Mouse (Mus musculus): ENCODE measurements around the gene Nkd1.

Gene Nkd1

DNA sequence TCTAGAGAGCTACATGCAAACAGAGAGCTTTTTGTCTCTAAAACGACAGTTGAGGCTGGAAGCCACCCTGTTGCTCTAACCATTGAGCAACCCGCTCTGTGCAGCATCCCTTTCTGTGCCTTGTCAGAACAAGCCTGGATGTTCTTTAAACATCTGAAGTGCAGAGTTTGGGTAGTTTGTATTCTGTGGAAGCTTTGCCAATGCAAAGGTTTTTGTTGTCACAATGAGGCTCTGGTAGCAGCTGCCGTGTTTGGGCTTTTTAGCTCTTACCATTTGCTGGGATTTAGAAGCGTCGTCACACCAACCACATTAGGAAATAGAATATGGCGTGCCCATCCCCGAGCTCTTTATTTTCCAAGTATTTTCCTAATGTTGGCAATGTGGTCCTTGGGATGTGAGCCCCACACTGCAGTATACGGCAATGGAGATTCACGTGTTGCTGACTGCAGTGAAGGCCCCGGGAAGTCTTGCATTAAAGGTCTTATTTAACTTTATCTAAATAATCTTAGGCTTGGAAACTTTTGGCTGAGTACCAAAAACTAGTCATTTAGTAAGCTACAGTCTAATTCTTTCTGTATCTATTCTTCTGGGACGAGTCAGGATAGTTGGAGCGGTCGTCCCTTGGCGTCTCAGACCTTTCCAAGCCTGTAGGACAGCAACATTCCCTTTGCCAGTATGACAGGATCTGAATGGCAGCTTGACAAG, 51.9 kb downstream of the Nkd1 start:
- no peak for DNase-seq (ENCODE audit: low spot score)

DNA sequence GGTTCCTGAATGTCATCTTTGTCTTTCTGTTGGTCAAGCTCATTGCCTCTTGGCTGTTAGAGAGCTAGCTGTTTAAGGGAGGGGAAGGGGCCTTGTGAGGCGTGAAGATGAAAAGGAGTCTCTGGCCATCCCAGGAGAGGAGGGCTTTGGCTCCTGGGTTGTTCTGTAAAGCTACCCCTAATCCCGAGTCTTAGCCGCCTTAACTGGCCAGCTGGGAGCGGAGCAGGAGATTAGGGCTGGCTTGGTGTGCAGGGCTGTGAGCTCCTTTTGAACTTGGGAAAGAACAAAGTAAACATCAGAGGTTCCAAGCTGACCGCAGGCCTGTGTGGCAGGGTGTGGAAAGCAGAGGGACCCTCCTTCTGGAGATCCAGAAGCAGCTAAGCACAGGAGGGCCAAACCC, 53.8 kb downstream of the Nkd1 start:
- no peak for DNase-seq (ENCODE audit: low spot score)

DNA sequence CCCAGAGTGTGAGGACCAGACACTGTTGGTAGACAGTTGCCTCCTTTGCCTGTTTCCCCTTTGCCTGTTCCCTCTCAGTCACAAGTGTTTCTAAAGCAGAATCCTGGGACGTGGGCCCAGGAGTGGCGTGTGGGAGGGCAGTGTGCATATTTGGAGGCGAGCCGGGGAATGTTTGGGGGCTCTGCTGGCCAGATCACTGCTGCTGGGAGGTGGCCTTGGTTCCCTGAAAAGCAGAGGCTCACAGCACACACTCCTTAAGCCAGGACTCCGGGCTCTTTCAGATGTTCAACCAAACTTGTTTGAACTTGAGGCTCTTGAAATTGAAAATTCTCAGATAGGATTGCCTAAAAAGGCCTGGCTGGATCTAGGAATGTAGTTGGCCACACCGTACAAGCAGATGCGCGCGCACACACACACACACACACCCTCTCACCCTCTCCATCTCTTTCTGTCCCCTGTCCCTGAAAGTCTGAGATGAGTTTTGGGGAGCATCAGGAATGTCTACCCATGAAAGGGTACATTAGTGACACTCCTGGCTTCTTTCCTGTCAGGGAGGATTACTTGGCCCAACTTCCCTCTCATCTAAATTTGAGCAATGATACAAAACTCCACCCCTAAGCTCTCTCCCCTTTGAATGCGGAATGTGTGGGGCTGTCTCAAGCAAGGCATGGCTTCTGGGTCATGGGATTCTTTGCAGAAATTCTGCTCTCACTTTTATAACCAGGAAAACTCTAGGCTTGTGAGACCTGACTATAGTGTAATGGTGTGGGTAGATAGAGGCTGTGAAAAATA, 55.4 kb downstream of the Nkd1 start:
- DNase-seq (ENCODE audit: low spot score): no peak

DNA sequence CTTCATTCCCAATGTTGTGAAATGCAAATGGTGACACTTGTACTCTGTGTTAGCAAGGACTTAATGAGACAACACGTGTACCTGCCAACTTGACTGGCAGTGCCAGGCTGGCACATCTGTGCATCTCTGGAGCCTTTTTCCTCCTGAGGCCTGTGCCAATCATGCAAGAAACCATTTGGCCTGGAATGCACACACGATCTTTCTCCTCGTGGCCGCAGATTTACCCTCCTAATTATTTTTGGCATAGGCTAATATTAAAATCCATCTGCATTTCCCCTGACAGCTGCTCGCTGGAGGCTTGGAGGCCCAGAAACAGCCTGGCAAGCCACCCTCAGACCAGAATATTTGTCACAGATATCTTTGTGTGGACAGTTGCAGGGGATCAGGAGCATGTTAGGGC, 56.5 kb downstream of the Nkd1 start:
- DNase-seq (ENCODE audit: low spot score): no peak

DNA sequence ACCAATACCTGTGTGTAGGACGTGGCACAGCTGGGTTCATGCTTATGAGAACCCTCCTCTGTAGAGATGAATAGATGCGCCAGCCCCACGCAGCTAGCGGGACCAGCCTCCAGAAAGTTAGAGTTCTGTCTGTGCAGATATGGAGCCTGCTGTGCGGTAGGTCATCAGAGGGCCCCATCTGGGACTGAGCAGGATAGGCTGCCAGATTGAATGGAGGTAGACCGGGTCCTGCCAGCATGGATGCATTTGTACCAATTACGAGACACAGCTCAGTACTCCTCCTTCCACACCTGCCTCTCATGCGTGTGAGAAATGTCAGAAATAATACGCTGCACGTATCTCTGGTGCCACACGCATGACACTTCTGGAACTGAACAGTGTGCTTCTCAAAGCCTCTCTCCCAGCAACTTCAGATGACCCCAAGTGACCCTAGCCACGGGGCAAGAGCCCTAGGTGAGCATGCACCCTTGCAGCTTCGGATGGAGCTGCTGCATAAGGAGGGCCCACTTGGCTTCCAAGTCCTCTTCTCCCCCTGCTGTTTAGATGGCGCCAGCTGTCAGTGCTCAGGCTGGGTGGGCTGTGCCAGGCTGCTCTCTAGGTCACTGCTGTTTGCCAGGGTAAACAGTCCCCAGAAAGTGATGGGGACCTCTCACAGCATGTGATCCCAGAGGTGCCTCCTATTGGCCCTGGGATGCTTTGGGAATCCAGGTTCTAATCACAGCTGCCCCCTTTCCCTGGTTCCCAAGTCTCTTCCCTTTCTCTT, 57.4 kb downstream of the Nkd1 start:
- DNase-seq (ENCODE audit: low spot score): no peak

DNA sequence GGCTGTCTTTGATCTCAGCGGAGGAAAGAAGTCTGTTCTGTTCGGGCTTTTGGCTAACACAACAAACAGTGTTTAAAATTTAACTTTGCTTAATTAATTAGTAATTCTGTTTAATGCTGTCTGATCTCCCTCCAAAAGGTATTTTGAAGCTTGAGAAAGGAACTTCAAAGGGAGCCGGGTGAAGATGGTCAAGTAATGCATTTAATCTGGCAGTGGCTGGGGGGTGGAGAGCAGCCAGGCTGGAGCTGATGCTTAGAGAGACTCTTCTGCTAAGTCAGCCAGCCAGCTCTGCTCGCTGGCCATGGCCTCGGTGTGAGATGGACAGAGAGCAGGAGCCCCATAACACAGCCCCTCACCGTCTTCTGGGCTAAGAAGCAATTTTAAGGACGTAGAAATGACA, 58.1 kb downstream of the Nkd1 start:
- DNase-seq (ENCODE audit: low spot score): no peak

DNA sequence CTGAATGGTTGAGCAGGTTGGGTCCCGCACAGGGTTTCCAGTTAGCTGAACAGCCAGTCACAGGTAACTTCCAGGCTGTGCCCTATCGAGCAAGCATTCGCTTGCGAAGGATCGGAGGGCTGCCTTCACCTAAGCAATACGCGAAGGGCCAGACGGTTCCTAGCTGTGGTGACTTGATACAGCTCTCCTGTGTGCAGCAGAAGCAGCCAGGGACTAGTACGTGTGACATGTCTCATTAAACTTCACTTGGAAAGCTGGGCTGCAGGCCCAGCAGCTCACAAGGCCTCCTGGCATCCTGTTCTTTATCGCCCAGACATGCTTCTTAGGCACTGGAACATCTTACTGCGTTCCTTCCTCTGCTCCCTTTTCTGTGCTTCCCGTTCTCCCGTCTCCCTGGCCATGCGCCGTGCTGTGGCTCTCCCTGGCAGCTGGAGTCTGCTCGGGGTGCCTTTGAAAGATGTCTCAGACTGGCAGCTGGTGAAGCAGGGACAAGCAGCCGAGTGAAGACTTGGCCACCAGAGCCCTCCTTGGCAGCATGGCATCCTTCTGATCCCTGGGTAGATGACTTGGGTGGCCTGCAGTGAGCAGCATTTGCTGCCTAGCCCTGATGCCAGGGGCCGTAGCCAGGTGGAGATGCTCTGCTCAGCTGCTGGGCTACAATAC, 58.6 kb downstream of the Nkd1 start:
- DNase-seq (ENCODE audit: low spot score): no peak

DNA sequence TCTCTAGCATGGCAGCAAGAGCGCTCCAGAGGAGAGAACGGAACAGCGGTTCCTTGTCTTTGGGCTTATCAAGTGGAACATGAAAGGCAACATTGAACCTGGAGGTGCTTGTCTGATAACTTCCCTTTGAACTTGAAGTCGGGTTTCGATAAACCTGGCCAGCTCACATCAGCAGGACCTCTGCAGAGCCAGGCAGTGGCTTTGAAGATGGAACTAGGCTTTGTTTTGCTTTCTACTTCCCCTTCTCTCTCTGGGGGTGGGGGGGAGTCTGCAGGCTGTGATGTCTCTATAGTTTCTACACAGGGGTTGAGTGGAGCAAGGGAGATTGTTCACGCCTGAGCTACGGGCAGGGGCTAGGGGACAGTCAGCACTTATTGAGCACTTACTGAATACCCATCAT, 59.6 kb downstream of the Nkd1 start:
- DNase-seq (ENCODE audit: low spot score): no peak

DNA sequence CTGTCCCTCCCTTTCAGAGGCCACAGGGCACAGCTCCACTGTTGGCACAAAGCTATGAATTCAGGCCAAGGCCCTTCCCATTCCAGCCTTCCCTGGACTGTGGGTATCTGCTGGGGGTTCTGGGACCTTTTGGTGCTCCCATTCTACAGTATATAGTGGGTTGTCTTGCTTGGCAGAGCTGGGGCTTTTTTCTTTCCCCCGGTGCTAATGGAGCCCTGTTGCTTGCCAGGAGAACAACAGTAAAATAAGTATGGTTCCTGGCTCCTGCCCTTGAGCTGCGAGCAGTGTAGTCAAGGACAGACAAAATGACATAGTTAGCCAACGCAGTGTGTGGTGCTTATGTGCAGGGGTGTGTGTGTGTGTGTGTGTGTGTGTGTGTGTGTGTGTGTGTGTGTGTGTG, 62.7 kb downstream of the Nkd1 start:
- DNase-seq (ENCODE audit: low spot score): no peak

DNA sequence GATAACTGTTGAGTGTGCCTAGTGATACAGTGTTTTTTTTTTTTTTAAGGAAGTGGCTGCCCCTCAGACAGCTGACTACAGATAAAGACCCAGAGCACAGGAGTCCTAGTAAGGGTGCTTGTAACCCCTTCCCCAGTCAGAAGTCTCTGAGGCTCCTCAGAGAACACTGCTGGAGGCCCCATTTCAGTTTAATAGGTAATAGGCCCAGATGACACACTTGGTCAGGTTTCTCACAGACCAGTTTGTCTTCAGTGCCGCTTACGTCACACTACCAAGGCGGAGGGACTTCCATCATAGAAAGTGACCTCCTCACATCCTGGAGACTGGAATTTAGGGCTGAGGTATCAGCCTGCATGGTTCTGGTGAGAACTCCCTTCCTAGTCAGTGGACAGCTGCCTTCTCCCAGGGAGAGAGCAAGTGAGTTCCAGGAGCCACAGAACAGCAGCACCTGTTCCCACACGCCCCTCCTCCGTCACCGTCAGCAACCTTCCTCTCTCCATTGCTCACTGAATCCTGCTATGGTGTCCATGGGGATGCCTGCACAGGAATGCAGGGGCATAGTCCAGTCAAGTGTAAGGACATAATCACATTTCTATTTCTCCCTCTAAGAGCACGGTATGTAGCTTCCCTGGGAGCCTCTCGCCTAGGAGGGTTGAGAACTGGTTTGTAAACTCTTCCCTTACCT, 67.2 kb downstream of the Nkd1 start:
- DNase-seq (ENCODE audit: low spot score): no peak

DNA sequence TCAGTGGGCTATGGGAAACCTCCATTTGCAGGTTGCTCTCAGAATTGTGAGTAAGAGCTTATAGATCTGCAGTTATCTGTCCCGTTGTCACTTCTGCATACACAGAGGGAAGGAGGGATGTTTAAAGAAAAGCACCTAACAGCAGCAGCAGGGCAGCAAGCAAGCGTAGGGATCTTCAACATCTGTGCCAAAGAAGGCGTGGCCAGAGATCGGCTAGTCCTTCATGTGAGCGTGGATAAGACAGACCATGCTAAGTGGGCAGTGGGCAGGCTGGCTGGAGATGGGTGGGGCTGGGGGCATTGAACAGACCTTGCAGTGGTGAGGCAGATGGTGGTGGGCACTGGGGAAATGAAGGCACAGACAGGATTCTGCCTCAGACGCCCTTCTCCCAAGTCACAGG, 69.1 kb downstream of the Nkd1 start:
- DNase-seq (ENCODE audit: low spot score): no peak

DNA sequence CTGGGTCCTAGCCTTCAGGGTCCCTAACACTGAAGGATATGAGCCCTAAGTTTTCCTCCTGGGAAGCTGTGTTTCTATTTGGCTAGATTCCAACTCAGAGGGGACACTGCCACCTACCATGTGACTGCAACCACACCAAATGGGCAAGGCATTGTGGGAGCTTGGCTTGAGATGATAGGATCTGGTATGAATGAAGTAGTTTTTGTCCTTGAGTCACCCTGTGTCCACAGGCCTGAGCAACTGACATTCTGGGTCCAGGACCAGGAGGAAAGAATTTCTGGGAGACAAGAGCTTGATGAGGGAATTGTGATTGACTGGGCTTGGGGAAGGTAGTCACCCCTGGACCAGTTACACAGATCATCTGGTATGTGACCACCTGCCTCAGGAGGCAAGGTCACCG, 72.8 kb downstream of the Nkd1 start:
- no peak for DNase-seq (ENCODE audit: low spot score)

DNA sequence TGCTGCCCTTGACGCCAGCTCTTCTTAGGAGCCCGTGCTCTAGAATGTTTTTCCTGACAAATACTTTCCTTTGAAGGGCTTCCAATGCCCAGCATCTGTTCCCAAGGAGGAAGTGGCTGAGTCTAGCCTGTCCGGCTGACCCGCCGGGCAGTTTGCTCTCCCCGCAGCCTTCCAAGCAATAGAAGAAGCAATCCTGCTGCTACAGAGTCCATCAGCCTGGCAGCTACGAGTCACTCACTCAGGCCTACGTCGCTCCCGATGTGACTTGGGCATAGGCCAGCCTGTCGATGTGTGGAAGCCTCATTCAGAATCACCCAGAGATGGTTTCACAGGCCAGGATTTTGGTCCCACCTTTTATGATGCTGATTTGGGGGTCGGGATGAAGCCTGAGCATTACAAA, 74.9 kb downstream of the Nkd1 start:
- DNase-seq (ENCODE audit: low spot score): no peak

DNA sequence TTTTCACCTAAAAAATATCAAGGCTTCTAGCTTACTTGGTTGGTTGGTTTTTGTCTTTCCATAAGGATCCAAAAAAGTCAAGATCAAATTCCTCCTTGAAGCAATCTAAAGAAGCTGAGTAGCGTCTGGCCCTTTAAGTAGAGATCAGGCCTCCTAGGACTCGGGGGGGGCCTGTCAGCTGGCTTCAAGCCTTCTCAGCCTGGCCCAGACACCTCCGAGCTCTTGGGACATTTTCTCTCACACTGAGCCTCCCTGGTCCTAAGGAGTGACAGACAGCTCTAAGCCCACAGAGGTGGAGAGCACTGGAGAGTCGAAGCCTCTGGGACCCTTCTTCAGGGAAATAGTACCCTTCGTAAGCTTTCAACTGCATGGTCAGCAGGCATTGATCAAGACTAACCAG, 77.4 kb downstream of the Nkd1 start:
- no peak for DNase-seq (ENCODE audit: low spot score)

DNA sequence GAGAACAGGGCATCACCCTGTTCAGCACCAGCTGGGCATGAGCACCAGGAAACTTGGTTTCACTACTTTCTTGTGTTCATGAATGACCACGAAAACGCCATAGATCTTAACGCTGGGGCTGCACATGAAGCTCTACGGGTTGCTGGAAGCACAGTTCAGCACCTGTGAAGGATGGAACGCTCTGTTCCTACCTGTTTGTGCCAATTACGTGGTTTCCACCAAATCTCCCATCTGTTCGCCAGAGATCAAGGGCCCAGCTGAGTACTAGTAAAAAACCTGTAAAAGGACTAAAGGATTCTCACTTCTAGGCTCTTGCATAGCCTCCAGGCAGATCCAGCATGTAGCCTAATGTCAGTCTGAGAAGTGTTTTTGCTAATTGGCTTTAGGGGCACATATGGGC, 78.3 kb downstream of the Nkd1 start:
- no peak for DNase-seq (ENCODE audit: low spot score)

DNA sequence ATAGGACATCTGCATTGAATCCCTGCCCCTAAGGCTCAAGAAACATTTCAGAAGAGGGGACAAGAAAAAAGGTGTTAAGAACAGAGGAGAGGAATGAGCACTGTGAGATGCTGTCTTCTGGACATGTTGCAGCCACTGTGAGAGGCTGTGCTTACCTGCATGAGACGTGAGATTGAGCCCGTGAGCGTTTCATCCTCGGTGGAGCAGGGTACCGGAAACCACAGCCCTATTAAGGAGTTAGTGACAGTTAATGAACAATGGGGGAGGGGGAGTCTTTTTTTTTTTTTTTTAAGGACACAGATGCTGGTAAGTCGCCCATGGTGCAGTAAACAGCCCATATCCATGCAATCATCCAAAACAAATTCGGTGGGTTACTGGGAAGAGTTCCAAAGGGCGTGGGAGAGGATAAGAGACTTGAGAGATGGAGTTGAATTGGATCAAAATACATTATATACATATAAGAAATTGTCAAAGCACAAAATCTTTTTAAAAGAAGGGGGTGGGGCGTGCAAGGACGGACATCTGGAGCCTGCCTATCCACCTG, 82.4 kb downstream of the Nkd1 start:
- no peak for DNase-seq (ENCODE audit: low spot score)

DNA sequence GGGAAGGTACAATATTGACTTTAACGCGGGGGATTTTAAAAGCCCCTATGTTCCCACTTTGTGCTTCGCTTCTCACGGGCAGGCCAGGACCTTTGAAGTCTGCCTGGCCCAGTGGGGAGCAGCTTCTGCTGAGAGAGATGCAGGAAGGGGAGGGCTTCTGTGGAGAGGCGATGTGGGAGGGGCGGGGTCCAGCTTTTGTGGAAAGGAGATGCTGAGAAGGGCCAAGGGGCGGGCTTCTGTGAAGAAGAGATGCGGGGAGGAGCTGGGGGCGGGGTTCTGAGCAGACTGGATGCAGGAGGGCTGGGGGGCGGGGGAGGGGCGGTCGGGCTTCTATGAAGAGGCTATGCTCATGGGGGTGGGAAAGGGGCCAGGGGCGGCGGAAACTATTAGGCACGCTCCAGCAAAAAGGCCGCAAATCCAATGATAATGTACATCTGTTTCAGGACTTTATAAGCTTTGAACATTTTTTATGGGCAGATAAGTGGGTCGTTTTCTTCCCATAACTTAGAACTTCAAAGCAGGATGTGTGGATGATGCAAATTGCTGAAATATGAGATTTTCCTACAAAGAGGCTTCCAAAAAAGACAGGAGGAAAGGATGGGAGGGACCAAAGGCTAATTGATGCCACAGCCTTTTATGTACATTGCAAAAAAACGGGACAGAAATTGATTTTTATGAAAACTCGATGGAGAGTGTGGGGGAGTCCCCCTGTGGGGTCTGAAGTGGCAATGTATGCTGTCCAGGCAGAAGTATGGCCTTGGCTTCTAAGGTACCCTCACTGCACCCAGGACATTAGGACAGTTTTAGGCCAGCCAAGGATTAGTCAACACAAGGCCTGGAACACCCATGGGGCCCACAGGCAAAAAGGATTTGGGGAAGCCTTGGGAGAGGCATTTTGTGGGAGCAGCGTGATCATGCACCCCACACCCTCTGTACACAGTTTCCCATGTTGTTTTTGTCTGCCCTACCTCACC, 83.2 kb downstream of the Nkd1 start:
- DNase-seq (ENCODE audit: low spot score): peak; percentile 30

DNA sequence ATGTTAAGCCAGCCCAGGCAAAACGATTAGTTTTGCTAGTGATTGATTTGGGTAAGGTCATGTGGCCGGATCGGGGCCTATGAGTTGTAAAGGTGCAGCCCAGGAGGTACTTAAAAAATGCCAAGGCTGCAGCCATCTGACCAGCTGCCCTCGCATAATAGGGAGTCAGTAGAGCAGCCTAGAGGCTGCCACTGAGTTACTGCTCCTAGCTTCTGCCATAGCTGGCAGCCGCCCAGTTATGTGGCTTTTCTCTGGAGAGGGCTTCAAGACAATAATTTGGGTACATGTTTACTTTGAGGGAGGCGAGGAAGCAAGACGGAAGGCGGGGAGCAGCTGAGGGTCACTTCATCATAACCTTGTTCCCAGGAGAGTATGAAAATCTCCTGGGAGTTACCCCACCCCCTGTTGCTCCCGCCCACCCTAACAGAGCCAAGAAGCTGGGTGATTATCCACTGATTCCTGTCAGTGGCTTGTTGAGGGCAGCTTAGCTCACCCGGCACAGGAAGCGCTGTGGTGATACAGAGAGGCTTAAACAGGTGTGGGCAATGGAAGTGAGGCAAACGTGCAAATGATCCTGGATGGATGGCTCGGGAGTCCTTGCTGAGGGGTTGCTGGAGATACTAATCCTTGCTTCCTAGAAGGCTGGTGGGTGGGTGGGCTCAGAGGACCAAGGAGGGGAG, 84.3 kb downstream of the Nkd1 start:
- no peak for DNase-seq (ENCODE audit: low spot score)

DNA sequence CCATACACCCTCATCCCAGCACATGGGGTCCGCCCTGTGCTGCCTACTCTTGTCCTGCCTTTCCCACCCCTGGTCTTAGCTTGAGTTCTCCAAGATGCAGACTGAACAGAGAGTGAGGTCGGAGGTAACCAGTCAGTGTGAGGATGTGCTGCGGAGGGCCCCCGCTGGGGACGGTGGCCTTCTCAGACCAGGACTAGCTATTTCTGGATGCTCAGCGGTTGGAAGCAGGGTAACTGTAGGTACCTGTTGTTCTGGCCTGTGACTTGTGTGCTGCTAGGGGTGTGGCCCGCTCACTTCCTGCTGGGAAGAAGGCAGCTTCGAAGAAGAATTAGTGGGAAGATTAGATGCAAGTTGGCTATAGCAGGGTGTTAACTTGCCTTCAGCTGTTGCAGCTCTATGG, 87.9 kb downstream of the Nkd1 start:
- DNase-seq (ENCODE audit: low spot score): no peak

DNA sequence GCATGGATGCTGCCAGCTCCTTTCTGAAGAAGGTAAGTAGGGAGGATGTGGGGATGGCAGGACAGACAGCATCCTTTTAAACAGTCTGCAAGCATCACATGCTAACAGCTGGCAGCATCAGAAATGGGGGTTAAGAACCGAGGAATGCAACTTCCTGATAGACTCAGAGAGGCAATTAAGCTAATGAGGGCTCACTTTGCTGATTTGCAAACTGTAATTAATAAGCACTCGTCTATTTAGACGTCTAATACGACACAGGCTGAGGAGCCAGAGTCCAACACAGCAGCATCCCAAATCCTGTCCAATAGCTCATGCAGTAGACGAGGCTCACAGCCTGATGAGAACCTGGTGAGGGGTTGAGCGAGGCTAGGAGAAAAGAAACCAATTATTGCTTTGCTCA, 89.1 kb downstream of the Nkd1 start:
- DNase-seq (ENCODE audit: low spot score): no peak

Measured in T-cell, adult 2 months (primary cell).